Mouse (Mus musculus): ENCODE measurements around the gene Atg9b.

Atg9b gene

DNA sequence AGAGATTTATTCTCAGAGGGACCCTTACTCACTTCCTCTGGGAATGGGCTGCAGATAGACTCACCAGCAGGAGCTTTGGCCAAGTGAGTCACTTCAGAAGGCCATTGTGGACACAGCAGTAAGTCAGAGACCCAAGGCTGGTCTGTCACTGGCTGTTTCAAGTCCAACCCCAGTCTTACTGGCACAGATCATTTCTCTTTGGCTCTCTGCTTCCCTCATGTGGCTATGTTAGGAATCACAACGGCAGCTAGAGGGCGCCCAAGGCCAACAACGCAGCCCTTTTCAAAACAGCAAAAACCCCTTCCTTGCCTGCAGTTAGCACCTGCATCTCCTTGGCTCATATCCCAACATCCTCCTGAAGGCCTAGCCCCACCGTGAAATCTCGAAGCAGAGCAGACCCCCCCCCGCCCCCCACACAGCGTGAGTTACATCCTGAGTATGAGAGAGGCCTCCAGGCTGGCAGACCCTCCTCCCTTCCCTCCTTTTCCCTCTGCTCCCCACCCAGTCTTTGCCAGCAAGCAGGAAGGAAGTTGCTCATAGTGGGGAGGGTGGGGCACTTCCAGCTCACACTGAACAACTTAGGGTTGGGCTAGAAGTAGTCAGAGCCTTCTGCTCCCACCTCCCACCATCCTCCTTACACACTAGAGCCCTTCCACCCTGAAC lies 31.0 kb downstream of the Atg9b start:
- in situ Hi-C loops (cut with MboI; ENCODE audit: low pct_unique_long_range_greater_than_20kb in 1 of 2, low sequenced_read_pairs in 2 of 2, unreplicated experiment in 1 of 2) = no loop called here

DNA sequence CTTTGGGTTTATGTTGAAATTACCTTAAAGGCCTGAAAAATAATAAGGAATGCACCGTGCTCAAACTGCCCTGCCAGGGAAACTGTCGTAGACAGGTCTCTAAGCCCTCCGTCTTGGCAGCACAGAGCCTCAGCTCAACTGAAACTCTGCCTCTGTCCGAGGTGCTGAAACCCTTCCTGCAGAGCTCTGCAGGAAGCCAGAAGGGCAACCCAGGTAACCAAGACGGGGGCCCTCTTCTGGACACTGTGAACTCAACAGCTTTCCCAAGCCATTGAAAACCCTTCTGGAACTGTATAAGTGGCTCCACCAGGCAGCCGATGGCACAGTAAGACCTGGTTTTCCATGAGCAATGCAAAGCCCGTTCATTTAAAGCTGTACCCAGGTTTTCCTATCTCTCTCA lies 34.5 kb downstream of the Atg9b start:
- in situ Hi-C loops (cut with MboI; ENCODE audit: low pct_unique_long_range_greater_than_20kb in 1 of 2, low sequenced_read_pairs in 2 of 2, unreplicated experiment in 1 of 2) = no loop called here

DNA sequence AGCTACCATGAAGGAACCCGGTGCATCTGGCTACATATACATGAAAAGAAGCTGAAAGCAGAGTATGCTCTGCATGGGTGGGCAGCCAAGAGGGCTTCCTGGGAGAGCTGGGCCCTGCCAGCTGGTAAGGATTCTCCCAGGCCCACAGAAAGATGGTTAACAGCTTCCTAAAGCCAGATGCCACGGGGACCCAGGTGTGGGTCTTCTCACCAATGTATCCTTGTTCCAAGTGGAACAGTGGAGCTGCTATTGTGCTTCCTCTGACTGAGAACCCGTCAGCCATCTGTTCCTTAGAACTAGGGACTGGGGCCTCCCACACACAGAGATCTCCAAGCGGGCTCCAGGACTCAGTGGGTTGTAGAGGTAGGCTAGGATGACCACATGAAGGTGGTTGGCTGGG lies 35.2 kb downstream of the Atg9b start:
- in situ Hi-C loops (cut with MboI; ENCODE audit: low pct_unique_long_range_greater_than_20kb in 1 of 2, low sequenced_read_pairs in 2 of 2, unreplicated experiment in 1 of 2) = no loop called here

DNA sequence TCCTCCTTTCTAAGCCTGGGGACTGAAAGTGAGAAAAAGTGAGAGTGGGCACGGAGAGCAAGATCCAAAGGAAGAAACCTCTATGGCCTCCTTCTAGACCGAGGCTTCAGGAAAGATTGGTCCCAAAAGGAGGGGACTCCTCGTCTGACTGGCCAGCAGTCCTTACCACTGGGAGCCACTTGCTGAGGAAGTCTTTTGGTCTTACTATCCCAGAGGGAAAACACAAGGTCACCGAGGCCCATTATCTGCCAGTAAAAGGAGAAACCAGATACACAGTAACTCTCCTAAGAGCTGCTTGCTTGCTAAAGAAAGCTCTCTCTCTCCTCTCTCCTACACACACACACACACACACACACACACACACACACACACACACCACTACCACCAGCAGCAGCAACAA lies 38.6 kb downstream of the Atg9b start:
- in situ Hi-C loops (cut with MboI; ENCODE audit: low pct_unique_long_range_greater_than_20kb in 1 of 2, low sequenced_read_pairs in 2 of 2, unreplicated experiment in 1 of 2) = no loop called here

DNA sequence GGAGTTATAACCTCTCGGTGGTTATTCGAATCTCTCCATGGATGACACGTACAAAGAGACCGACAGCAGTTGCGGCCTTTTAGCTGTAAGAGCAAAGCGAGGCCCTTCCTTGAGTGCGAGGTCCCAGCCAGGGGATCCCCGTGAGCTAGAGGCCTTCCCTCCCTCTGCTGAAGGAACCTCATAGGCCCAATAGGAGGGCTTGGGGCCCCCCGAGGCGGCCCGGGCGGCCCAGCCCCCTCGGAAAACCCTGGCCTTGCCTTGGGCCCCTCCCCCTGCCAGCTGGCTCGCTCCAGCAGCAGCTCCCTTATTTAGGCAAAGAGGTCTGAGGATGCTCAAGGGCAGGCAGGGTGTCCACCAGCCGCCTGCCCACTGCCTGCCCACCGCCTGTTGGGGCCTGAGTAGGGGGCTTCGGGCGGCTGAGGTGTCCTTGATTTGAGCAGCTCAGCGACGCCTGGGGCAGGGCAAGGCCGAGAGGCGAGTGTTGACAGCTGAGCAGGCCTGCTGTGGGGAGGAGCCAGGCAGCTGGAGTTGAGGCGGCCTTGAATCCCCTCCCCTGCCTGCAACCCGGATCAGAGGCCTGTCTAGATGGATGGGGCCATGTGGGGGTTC lies 39.6 kb downstream of the Atg9b start:
- in situ Hi-C loops (cut with MboI; ENCODE audit: low pct_unique_long_range_greater_than_20kb in 1 of 2, low sequenced_read_pairs in 2 of 2, unreplicated experiment in 1 of 2) = no loop called here

DNA sequence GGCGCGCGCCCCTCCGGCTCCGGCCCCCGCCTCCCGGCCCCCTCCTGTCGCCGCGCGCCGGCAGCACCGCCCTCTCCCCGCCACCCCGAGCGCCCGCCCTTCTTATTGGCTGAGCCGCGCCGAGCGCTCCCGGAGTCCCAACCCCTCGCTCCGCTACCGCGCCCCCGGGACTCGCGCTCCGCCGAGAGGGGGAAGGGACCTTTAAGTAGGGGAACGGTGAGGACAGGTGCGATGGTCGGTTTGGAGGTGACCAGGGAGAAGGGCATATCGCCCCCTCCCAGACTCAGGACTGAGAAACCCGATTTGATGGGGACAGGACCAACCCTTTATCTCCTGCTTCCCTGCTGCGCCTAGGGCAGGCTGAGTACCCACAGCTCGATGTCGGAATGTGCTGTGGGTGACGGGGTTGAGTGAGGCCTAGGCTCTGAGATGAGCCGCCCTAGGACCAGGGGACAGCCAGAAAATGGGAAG lies 40.2 kb downstream of the Atg9b start:
- in situ Hi-C loops (cut with MboI; ENCODE audit: low pct_unique_long_range_greater_than_20kb in 1 of 2, low sequenced_read_pairs in 2 of 2, unreplicated experiment in 1 of 2) = no loop called here

DNA sequence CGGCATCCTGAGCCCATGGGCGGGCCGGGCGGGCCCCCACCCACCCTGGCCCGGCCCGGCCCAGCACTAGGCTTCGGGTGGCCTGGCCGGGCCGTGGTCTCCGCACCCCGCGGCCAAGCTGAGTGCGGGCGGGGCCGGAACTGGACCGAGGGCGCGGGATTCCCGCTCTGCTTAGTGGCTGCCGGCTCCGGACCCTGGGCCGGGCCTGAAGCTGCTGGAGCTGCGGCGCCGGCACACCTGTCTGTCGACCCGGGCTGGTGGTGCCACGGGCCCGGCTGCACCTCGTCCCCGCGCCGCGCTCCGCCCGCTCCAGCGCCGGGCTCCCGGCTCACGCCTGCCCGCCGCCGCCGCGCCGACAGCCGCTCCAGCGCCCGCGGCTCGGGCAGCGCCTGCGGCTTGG lies 40.7 kb downstream of the Atg9b start, which contains the start of gene Kcnh2:
Kcnh2 (minus strand) TSS at position 327 of the 400 bp plus-strand sequence.
- in situ Hi-C loops (cut with MboI; ENCODE audit: low pct_unique_long_range_greater_than_20kb in 1 of 2, low sequenced_read_pairs in 2 of 2, unreplicated experiment in 1 of 2) = no loop called here

DNA sequence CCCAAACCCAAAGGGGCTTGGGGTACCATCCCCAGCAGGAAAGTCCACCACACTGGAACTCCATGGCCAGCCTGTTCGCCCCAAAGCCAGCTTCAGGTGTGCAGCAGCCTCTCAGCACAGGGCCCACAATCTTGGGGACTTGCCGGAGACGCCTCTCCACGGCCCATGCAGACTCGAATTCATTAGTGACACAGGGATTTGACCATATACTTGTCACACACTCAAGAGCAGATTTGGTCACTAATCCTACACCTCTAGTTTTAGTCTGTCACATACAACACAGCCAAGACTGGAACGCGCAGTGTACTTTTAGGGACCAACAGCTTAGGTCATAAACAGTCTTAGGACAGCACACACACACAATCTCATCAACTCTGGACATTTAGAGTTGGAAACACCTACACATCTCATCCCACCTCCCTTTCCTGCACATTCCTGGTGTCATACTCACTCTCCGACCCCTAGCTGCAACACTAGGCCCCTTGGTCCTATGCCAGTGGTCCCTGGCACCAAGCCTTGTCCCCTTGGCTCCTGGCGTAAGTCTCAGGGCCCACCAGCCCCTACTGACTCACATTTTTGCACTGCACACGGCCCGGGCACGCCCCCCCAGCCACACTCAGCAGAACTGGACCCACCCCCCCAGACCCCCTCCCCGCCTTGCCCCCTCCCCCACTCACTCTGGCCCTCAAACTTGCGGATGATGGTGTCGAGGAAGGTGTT lies 41.3 kb downstream of the Atg9b start:
- in situ Hi-C loops (cut with MboI; ENCODE audit: low pct_unique_long_range_greater_than_20kb in 1 of 2, low sequenced_read_pairs in 2 of 2, unreplicated experiment in 1 of 2) = no loop called here

DNA sequence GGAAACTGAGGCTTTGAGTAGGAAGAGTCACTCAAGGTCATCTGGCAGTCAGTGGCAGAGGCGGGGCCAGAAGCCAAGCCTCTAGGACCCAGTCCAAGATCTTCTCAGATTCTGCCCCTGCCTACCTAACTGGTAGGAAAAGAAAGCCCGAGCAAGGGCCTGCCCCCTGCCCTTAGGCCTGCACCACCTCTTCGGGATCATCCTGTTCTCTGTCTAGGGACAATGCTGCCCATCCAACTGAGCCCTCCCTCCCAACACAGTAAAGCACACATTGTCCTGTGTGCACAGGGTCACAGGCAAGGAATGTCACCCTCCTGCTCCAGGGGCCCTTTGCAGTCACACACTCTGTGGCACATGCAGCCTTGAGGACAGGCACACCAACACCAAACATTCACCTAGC lies 41.9 kb downstream of the Atg9b start:
- in situ Hi-C loops (cut with MboI; ENCODE audit: low pct_unique_long_range_greater_than_20kb in 1 of 2, low sequenced_read_pairs in 2 of 2, unreplicated experiment in 1 of 2) = no loop called here

DNA sequence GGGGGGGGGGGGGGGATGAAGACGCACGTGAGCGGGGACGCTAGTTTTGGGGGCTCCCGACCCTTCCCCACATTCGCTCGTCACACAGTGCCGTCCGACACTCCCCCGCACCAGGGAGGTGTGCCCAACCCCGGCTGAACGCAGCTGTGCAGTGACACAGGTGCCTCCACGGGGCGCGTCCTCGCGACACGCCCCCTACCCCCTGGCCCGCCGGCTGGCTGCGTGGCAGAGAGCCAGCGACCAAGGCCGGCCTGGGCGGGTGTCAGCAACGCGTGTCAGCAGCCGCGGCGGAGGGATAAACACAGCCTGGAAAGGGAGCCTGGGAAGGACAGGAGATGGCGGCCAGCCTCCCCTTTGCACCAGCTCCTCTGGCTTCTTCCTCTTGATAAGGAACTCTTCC lies 43.4 kb downstream of the Atg9b start:
- in situ Hi-C loops (cut with MboI; ENCODE audit: low pct_unique_long_range_greater_than_20kb in 1 of 2, low sequenced_read_pairs in 2 of 2, unreplicated experiment in 1 of 2) = no loop called here

DNA sequence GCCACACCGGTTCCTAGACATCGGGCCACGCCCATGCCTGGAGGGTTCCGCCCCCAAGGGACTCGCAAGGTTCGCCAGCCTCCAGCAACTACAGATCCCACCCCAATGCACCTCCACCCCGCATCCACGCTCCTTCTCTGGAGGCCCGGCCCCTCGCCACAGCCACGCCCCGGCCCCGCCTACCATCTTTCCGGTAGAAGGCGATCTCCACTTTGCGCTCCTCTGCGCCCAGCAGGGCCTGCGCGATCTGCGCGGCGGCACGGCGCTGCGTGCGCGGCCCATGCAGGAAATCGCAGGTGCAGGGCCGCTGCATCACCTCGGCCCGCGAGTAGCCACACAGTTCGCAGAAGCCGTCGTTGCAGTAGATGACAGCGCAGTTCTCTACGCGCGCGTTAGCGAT lies 43.8 kb downstream of the Atg9b start:
- in situ Hi-C loops (cut with MboI; ENCODE audit: low pct_unique_long_range_greater_than_20kb in 1 of 2, low sequenced_read_pairs in 2 of 2, unreplicated experiment in 1 of 2) = no loop called here

DNA sequence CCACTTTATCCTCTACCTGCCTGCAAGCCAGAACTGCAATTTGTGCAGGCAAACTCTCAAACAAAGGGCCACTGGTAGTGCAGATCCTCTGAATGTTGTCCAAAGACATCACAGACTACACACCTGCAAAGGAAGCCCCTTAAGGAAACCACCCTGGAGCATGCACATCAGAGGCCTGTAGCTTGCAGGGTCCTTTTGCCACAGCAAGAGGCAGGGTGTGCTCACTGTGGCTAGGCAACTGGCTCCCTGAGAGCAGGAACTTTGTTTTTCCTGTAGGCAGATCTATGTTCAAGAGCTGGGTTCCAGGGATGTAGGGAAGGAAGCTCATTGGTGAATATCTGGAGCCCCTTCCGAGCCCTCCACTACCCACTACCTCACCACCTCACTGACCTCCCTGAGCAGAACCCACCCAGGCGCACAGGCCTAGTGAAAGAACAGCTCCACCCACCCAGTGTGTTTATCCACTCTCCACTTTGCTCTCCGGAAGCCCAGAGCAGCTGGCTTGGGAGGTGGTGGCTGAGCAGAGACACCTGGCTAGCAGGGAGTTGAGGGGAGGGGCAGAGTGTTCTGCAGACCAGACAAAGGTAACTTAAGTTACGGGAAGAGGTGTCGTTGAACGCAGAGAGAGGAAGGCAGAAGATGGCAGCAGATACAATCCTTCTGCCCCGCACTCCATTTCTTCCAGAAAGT lies 44.6 kb downstream of the Atg9b start:
- in situ Hi-C loops (cut with MboI; ENCODE audit: low pct_unique_long_range_greater_than_20kb in 1 of 2, low sequenced_read_pairs in 2 of 2, unreplicated experiment in 1 of 2) = no loop called here

DNA sequence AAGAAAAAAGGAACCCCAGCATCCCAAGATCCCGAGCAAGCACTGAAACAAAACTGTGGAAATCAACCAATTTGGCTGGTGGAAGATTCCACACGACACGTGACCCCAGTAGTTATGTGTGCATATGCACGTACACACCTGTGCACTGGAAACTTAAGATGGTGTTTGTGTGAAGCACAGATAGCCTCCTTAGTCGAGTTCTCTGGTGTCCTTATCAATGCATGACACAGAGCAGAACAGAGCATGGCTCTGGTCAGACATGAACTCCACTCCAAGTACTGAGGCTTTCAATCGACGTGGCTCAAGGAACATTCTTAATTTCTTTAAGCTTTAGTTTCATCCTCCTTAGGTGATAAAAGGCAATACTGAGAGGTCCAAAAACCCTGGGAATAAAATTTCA lies 45.6 kb downstream of the Atg9b start:
- in situ Hi-C loops (cut with MboI; ENCODE audit: low pct_unique_long_range_greater_than_20kb in 1 of 2, low sequenced_read_pairs in 2 of 2, unreplicated experiment in 1 of 2) = no loop called here

DNA sequence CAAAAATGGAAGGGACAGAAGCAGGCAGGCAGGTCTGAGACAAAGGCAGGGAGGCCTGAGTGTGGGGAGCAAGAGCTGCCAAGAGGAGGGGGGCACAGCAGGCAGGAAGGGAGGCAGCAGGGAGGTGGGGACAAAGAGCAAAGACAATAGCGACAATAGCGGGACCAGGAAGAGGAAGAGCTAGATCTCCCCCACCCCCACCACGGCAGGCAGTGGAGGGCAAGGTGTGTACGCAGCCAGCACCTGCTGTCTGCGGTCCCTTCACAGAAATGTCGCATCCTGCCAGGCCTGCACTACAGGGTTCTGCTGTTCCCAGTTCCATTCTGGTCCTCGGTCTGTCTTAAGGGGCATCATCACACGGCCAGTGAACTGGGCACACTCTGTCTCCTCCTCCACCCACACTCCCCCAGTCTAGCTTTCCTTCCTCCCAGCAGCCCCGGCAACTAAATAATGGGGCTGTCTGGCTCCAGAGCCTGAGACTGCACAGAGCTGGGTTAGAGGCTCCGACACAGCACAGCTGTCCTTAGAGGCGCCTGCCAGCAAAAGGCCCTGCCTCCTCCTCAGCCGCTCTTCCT lies 47.4 kb downstream of the Atg9b start:
- in situ Hi-C loops (cut with MboI; ENCODE audit: low pct_unique_long_range_greater_than_20kb in 1 of 2, low sequenced_read_pairs in 2 of 2, unreplicated experiment in 1 of 2) = no loop called here

DNA sequence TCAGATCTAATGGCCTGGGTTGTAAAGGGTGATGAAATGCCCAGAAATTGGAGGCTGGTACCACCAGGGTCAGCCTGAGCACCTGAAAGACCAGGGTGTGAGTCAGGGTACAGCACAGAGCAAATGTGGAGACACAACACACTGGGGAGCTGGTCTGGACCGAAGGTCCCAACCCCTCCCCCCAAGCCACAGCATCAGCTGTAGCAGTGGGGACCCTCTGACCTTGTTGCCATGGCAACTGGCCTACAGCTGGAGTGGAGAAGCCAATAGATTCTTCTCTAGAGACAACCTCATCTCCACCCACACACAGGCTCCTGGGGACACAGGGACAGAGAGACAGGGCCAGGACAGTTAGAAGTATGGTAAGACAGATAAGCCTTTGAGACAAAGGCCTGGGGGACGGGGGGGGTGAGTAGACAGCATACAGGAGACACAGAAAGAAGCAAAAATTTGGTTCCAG lies 47.9 kb downstream of the Atg9b start:
- in situ Hi-C loops (cut with MboI; ENCODE audit: low pct_unique_long_range_greater_than_20kb in 1 of 2, low sequenced_read_pairs in 2 of 2, unreplicated experiment in 1 of 2) = no loop called here

DNA sequence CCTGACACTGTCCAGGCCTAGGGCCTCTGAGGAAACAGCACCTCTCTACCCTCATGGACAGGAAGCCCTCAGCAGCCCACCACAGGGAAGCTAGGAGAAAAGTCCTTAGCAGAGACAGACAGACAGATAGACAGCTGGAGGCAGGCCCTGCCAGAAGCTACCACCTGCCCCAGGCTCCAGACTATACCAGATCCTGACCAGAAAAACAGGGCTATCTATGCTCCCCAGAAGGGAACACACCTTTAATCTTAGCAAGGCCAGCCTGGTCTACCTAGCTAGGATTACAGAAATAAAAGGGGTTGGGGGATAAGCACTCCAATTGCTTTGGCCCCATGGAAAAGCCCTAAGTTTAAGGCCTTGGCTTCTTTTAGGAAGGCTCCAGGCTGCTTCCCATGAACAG lies 48.6 kb downstream of the Atg9b start:
- in situ Hi-C loops (cut with MboI; ENCODE audit: low pct_unique_long_range_greater_than_20kb in 1 of 2, low sequenced_read_pairs in 2 of 2, unreplicated experiment in 1 of 2) = no loop called here

DNA sequence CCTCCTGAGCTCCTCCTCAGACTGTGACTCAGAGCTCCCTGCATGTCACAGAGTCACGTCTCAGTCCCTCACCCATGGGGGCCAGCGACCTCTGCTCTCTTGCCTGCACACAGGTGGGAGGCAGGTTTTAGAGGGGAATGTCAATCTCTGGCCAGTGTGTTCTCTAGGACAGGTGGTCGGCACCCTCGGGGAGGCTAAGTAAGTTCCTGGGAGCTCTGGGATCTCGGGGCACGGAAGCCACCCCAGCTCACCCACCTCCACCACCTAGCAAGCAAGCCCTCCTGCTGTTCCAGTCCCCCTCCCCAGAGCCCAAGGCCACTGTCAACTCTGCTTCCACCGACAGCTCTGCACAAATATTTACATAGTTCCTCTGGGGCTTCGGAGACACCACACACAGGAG lies 49.0 kb downstream of the Atg9b start:
- in situ Hi-C loops (cut with MboI; ENCODE audit: low pct_unique_long_range_greater_than_20kb in 1 of 2, low sequenced_read_pairs in 2 of 2, unreplicated experiment in 1 of 2) = no loop called here

DNA sequence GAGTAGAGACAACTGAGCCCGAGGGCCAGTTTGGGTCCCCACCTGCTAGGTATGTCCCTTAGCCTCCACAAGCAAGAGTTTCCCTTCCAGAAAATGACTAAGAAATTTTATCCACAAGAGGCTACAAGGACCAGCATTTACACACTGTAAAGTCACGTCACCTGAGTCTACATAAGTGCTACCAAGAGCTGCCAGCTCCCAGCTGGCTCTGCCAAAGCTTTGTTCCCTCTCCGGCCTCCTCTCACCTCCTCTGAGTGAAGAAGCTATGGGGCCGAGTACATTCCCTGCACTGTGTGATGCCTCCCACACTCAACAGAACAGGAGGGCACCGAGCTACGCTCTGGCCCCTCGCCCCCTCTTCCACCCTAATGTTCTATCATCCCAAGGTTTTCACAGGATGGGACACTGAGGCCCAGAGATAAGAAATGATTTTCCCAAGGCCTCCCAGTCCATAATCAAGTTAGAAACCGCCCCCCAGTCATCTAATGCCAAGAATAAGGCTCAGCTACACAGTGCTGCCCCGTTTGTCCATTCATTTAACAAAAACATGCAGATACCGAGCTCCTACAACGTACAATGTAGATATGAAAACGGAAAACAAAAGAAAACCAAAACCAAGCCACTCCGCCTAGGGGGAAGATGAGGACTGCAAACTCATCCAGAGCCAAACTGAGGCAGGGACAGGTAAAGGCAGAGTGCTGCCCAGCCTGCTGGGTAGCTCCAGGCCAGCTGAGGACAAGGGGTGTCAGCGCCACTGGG lies 49.6 kb downstream of the Atg9b start:
- in situ Hi-C loops (cut with MboI; ENCODE audit: low pct_unique_long_range_greater_than_20kb in 1 of 2, low sequenced_read_pairs in 2 of 2, unreplicated experiment in 1 of 2) = no loop called here

All from mouse embryonic stem cell (cell line).